Mouse (Mus musculus) brain, embryonic 14.5 days (tissue): ENCODE results near the gene Cutal. TPM values are rescaled to one million over a fixed set of nuclear protein-coding genes. Genes with fewer than 3 reads are reported as not detected.

Experiments
- DNase-seq: peaks from one replicate; pipeline ENCODE4 v3.0.0-alpha.2; 2011; ENCODE audit warnings: low read depth
- CTCF ChIP-seq: fragments of 200-500 bp; IDR thresholded peaks from 2 replicates; pipeline ENCODE4 v1.5.1; 2012; ENCODE audit warnings: inconsistent platforms, mild to moderate bottlenecking, moderate library complexity, borderline replicate concordance; ENCODE audit not compliant: insufficient read depth, insufficient read length; ENCODE audit errors: extremely low read depth
- POLR2A ChIP-seq: fragments of 200-500 bp; IDR thresholded peaks from 2 replicates; pipeline ENCODE4 v1.6.1; 2012; ENCODE audit warnings: mild to moderate bottlenecking, inconsistent platforms, borderline replicate concordance; ENCODE audit not compliant: poor library complexity, insufficient read depth, insufficient read length, severe bottlenecking; ENCODE audit errors: extremely low read depth
- polyA plus RNA-seq: library from polyadenylated mRNA; depleted of rRNA; stranded (reverse); fragments of >200 nt; gene quantifications from 2 replicates; pipeline ENCODE4 v1.2.3, GENCODE M21; 2012

The Cutal gene
- polyA plus RNA-seq, 1 experiment, result 0.16 TPM

GRCm38 (mm10) chr2:34857728-34858127, 16.5 kb upstream of the Cutal start:
- TF ChIP-seq CTCF, result no peak
- TF ChIP-seq POLR2A, result no peak
- DNase-seq, result no peak

DNA sequence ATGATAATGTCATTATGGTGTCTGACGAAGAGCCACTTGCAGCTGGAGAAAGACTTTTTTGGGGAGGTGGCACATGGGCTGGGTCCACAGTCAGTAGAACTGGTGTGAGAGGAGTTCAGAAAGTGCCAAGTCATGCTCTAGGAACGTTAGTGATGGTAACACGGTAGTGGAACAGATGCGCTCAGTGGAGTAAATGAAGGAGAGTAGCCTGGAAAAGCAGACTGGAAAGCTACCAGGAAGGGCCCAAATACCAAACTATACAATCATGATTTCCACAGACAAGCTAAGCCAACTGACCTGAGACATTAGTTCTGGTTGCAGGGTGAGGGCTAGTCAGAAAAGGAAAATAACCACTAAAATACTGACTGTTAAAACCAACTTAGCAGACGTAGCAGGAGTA, 4.5 kb upstream of the Cutal start:
- no peak for TF ChIP-seq CTCF
- no peak for TF ChIP-seq POLR2A
- DNase-seq, result peak; percentile 10

DNA sequence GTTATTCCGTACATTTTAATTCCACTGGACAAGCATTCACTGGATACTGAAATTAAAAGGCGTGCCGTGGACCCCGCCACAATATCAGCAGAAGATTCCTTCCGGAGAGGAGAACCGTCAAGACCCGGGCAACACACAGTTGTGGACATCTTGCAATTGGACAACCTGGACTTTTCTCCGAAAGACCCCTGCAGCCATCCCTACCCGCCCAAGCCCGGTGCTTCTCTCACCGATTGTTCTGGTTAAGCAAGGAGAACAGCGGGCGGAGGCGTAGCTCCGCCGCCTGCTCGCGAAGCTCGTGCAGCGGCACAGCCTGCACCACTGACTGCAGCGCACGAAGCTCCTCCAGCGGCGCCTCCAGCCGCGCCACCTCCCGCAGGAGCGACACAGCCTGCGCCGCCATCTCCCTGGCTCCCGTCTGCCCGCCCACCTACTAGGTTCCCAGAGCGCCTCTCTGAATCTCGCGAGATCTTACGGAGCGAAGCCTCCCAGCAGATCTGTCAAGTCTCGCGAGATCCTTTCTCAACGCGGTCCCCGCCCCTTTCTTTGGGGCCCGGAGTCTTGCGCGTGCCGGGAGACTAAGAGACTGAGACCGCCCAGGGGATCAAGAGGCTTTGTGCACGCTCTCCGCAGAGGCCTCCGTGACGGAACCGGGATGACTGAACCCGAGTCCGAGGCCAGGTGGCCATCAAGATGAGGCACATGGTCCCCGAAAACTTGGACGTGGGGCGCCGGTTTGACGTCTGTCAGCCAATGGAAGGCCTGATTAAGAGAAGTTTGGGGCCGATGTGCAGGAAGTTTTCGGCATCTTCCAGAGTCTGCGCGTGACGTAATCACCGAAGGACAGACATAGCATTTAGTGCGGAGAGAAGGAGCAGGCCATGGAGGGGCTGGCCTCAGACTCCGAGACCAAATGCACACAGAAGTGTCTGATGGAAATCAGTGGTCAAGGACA, 3.4 kb upstream of the Cutal start:
- peak; percentile 99 for DNase-seq
- TF ChIP-seq CTCF, result no peak
- peak; percentile 97 for TF ChIP-seq POLR2A

DNA sequence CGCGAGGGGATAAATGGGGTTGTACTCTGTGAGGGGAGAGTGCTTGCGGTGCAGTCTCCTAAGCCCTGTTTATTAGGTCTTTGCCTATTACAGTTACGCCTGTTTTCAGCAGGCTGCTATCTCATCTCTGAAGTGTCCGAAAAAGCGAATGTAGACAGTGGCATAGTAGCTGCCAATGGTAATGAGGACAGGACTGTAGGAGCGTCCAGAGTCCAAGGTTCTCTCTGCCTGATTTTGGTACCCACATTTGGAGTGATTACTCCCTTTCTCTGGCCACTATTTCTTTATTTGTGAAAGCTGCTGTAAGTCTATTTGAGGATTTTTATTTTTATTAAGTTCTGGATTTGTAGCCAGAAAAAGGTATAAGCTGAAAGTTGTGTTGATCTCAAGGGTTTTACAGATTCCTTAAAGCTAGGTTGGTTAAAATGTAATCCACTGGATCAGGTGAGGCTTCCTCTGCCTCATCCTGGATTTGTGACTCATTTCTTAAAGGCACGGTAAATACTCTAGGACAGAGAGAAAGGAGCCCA, 685 bp downstream of the Cutal start, which contains the start of gene Psmd5:
TSS of gene Psmd5 (minus strand) at position 153 of the 530 bp plus-strand sequence.
- no peak for TF ChIP-seq CTCF
- TF ChIP-seq POLR2A, result no peak
- DNase-seq, result no peak

- DNase-seq, result no peak
- no peak for TF ChIP-seq POLR2A
- no peak for TF ChIP-seq CTCF
Measured at GRCm38 (mm10) chr2:34880054-34880453, 5.9 kb downstream of the Cutal start.

DNA sequence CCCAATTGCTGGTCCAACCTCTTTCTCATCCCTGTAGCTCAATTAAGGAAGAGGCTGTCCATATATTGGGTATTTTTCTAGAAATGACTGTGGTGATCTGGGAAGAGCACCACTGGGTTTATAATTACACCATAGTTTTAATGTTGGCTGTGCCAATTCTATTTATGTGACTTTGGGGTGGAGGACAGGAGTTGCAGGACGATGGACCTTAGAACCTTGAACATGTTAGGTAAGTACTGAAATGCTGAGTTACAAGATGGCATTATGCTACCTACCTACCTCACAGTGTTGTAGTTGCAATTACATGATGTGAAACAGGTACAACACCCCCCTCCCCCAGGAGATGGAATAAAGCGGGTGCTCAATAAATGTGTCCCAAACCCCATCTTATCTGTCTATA, 8.6 kb downstream of the Cutal start:
- TF ChIP-seq POLR2A (no peak), CTCF (no peak)
- no peak for DNase-seq

GRCm38 (mm10) chr2:34883190-34883589, 9.0 kb downstream of the Cutal start:
- DNase-seq, result no peak
- no peak for TF ChIP-seq CTCF
- no peak for TF ChIP-seq POLR2A

DNA sequence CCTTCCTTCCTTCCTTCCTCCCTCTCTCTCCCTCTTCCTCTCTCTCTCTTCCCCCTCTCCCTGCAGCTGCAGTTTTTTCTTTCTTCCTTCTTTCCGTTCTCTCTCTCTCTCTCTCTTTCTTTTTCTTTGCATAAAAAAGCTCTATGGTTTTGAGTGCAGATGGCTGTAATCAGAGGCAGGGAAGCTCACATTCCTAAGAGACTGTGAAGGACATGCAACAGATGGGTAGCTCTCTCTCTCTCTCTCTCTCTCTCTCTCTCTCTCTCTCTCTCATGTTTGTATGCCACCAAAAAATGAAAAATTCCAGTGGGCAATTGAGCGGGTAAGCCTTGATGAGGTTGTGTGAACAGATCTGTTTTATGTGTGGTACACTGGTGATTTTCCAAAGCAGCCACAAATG, 10.0 kb downstream of the Cutal start:
- DNase-seq, result no peak
- TF ChIP-seq POLR2A (no peak), CTCF (no peak)

GRCm38 (mm10) chr2:34893950-34894349, 19.8 kb downstream of the Cutal start:
- DNase-seq, result no peak
- TF ChIP-seq CTCF (no peak), POLR2A (no peak)

GRCm38 (mm10) chr2:34895503-34896113, 21.4 kb downstream of the Cutal start:
- TF ChIP-seq CTCF (no peak), POLR2A (no peak)
- DNase-seq, result no peak

DNA sequence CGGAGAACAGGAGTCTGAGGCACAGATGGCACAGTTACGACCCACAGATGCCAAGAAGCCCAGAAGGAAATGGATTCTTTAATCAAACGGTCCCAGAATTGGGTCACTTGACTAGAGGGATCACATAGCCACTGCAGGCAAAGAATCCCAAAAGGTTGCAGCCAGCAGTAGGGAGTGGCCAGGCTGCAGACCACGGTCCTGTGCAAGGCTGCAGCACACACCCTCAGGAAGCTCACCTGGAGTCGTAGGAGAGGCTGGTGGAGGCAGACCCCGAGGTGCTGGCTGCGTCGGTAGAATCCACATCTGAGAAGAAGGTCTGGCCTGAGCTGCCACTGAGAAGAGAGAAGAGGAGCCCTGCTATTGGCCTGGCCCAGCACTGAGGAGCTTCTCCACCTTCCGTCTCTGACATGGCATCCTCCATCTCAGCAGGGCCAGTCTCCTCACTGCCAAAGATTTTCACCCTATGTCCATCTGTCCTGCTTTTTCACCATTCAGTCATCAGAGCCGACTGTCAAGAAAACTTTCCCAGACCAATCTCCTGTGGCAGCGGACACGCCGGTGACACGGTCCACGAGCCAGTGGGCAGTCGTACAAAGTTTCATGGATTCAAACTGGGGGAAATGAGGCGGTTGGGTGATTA, 22.7 kb downstream of the Cutal start:
- no peak for DNase-seq

GRCm38 (mm10) chr2:34897820-34898219, 23.6 kb downstream of the Cutal start:
- TF ChIP-seq CTCF (peak; percentile 50; the same call in 1 of the 2 replicates), POLR2A (no peak)
- no peak for DNase-seq

More for the DNA sequence above, 22.7 kb downstream of the Cutal start:
- no peak for TF ChIP-seq POLR2A
- TF ChIP-seq CTCF, result no peak

GRCm38 (mm10) chr2:34899682-34900081, 25.5 kb downstream of the Cutal start:
- no peak for DNase-seq
- TF ChIP-seq CTCF (no peak), POLR2A (no peak)
